Mouse (Mus musculus) ES-Bruce4 (cell line): ENCODE measurements around the gene Mxd1.

Experiments
- CTCF ChIP-seq: IDR thresholded peaks from one replicate; pipeline ENCODE4 v1.8.1; 2011; ENCODE audit warnings: low read depth, low read length
- POLR2A ChIP-seq: IDR thresholded peaks from one replicate; pipeline ENCODE4 v1.8.1; 2011; ENCODE audit warnings: low read length; ENCODE audit not compliant: insufficient read depth

- TF ChIP-seq CTCF, result no peak
- TF ChIP-seq POLR2A, result no peak
Observed at GRCm38 (mm10) chr6:86686971-86687370, 18.0 kb upstream of the Mxd1 start.
